Mouse (Mus musculus) brown adipose tissue, adult 24 weeks (tissue): ENCODE results near the gene Olfr691. TPM values are rescaled to one million over a fixed set of nuclear protein-coding genes. Genes with fewer than 3 reads are reported as not detected.

Experiments used
- H3K27ac ChIP-seq: fragments of 200-500 bp; replicated peaks from 2 replicates; pipeline ENCODE4 v1.5.1; 2012; ENCODE audit warnings: low read depth, mild to moderate bottlenecking, low read length
- H3K4me1 ChIP-seq: fragments of 200-500 bp; 2 replicates; pipeline ENCODE4 v1.6.1; 2012; ENCODE audit warnings: low read length, mixed read lengths; ENCODE audit not compliant: control insufficient read depth, insufficient read depth, insufficient read length
- H3K4me3 ChIP-seq: fragments of 200-500 bp; 2 replicates; pipeline ENCODE4 v1.5.1; 2012; ENCODE audit warnings: low read depth, mild to moderate bottlenecking, low read length, moderate library complexity; ENCODE audit not compliant: insufficient read depth
- polyA plus RNA-seq: library from polyadenylated mRNA; stranded (reverse); fragments of >200 nt; gene quantifications from 2 replicates; pipeline ENCODE4 v1.2.4, GENCODE M21; 2012; ENCODE audit not compliant: missing spikeins, insufficient read depth, insufficient read length

Olfr691 gene
- polyA plus RNA-seq, 1 experiment, result not detected

DNA sequence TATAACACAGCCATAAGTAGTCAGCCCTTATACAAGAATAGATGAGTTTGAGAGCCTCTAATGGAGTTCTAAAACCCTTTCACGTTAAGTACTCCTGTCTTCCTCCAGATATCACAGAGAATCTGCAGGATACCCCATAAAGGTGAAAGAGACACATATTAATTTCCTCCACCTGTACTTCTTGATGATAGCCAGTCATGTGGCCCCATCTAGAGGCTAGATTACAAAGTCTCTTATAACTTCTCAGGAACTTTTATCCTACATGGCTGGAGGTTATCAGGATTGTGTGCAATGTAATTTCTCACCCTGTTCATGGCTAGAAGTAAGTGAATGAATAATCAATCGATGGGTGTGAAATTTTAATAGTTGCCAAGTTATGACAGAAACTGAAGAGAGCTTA is 16.8 kb downstream of the Olfr691 start:
- H3K4me1 ChIP-seq, result no peaks in the 10 kb centered on the region
- no peak overlapping the region for H3K27ac ChIP-seq
- no peak overlapping the region for H3K4me3 ChIP-seq

DNA sequence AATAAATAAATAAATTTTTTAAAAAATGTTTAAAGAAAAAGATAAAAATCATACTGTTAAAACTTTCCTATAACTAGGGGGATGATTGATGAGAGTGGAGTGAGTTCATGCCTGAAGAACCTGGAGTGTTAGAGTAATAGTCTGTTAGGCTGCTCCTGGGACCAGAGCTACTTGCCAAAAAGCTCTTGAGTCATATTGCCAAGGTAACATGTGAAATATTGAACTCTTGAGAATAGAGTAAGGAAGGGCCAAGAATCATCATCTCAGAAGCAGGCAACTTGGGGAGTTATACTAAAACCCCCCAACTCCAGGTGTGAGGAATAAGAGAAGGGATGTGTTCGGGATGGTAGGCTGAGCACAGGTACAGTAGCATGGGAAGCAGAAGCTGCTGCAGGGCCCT is 31.2 kb downstream of the Olfr691 start, which contains the start of gene Olfr689:
Gene Olfr689, plus strand, starts transcription at position 301 of the 400 bp plus-strand sequence.
- H3K4me1 ChIP-seq, result no peaks in the 10 kb centered on the region
- H3K4me3 ChIP-seq, result no peak within 1 kb of the TSS
- no peak within 1 kb of the TSS for H3K27ac ChIP-seq

DNA sequence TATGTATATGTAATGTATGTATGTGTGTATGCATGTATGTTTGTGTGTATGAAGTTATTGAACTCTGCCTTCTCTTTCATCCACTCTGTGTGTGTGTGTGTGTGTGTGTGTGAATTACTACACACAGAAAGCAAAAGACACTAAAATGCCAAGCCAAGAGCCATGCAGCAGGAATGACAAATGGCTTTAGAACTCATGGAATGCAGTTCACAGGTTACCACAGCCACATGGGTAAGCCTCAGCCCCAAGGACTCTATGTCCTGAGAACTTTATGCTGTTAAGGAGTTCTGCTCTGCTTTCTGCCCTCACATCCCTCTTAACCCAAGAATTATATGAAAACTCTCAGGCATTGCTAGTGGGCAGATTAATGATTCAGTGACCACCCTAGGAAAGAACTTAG is 52.0 kb downstream of the Olfr691 start:
- H3K4me3 ChIP-seq, result no peak overlapping the region
- no peaks in the 10 kb centered on the region for H3K4me1 ChIP-seq
- no peak overlapping the region for H3K27ac ChIP-seq

DNA sequence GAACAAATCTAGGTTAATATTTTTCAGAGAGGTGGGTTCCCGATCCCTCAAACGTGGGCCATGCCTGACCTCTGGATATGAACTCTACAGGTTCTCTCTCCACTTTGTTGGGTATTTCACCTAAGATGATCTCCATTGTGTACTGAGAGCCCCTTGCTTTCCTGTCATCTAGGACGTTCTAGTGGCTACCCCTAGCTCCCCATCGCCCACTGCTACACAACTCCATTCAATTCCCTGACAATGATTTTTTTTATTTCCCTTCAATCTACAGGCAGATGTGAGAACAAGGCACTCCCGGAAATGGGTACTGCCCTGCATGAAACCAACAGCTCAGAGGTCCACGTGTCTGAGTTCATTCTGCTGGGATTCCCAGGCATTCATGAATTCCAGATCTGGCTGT is 54.3 kb downstream of the Olfr691 start, which contains the start of gene Olfr688:
Gene Olfr688, plus strand, starts transcription at position 301 of the 400 bp plus-strand sequence.
- Histone ChIP-seq H3K27ac (no peak within 1 kb of the TSS), H3K4me3 (no peak within 1 kb of the TSS), H3K4me1 (no peaks in the 10 kb centered on the region)

Other genes with a start within 250 kb of the Olfr691 start
- gene Olfr680-ps1, start 249.5 kb downstream of the Olfr691 start, polyA plus RNA-seq, result not detected in 2 replicates
- not detected in 2 replicates for gene Olfr681, start 225.4 kb downstream of the Olfr691 start, polyA plus RNA-seq
- gene Olfr683, start 195.3 kb downstream of the Olfr691 start, polyA plus RNA-seq, result not detected in 2 replicates
- gene Olfr684, start 178.6 kb downstream of the Olfr691 start, polyA plus RNA-seq, result not detected in 2 replicates
- gene Olfr685, start 156.3 kb downstream of the Olfr691 start, polyA plus RNA-seq, result not detected in 2 replicates
- not detected in 2 replicates for gene Olfr686, start 134.8 kb downstream of the Olfr691 start, polyA plus RNA-seq
- gene Olfr688, start 54.2 kb downstream of the Olfr691 start, polyA plus RNA-seq, result not detected in 2 replicates
- gene Olfr689, start 31.1 kb downstream of the Olfr691 start, polyA plus RNA-seq, result not detected in 2 replicates
- not detected in 2 replicates for gene Olfr690, start 8.2 kb downstream of the Olfr691 start, polyA plus RNA-seq
- not detected in 2 replicates for gene Olfr692, start 26.0 kb upstream of the Olfr691 start, polyA plus RNA-seq
- not detected in 2 replicates for gene Gm5901, start 32.8 kb upstream of the Olfr691 start, polyA plus RNA-seq
- gene Fam160a2, start 57.8 kb upstream of the Olfr691 start, polyA plus RNA-seq, result 13.1 and 14.5 TPM in 2 replicates
- gene Cnga4, start 62.3 kb upstream of the Olfr691 start, polyA plus RNA-seq, result not detected in 2 replicates
- gene Cckbr, start 83.5 kb upstream of the Olfr691 start, polyA plus RNA-seq, result not detected in 2 replicates
- gene Cavin3, start 140.0 kb upstream of the Olfr691 start, polyA plus RNA-seq, result 26.8 and 32.1 TPM in 2 replicates
- gene Smpd1, start 212.1 kb upstream of the Olfr691 start, polyA plus RNA-seq, result 66.9 and 75.0 TPM in 2 replicates
- 4.7 and 5.9 TPM in 2 replicates for gene Apbb1, start 239.4 kb upstream of the Olfr691 start, polyA plus RNA-seq